Mouse (Mus musculus) natural killer cell, adult 2 months (primary cell): Measurements from ENCODE around the gene Tmem184b.

Source experiments
- DNase-seq, 2 experiments: peaks; one replicate each; pipeline ENCODE4 v3.0.0; 2022; ENCODE audit warnings: low spot score in 2 of 2

Gene Tmem184b

GRCm38 (mm10) chr15:79366402-79366801, 37.0 kb downstream of the Tmem184b start:
- no peak for DNase-seq

DNA sequence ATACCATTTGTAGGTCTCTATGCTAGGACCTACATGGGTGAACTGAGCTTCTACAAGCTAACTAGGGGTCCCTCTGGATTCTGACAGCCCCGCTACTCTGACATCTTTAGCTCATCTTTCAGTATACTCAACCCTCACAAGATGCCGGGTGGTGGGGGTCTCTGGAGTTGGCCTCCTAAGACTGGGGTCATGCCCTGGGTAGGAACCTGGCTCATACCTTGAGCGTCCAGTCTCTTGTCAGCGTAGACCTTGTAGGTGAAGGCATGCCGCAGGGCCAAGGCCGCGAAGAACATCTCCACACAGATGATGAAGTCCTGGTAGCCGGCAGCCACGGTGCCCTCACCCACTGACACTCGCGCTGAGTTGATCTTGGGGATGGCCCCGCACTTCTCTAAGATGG, 38.3 kb downstream of the Tmem184b start:
- no peak for DNase-seq

- no peak for DNase-seq
Observed at GRCm38 (mm10) chr15:79364120-79364519, 39.2 kb downstream of the Tmem184b start.

- no peak for DNase-seq
Observed at GRCm38 (mm10) chr15:79361023-79361422, 42.3 kb downstream of the Tmem184b start.

DNA sequence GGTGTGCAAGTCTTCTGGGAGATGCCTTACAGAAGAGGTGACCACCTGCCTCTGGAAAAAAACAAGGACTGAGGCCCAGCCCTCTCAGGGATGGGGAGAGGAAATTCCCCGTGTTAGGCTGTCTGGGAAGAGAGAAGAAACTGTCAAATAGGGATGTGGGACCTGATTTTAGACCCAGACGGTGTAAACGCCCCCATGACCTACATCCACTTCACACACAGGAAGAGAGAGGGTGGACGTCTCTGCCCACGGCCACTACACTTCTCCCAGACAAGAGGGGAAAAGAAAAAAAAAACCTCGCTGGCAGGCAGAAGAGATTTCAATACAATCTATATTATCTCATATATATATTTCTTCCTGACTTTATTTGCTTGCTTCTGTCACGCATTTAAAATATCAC, 43.0 kb downstream of the Tmem184b start:
- no peak for DNase-seq

DNA sequence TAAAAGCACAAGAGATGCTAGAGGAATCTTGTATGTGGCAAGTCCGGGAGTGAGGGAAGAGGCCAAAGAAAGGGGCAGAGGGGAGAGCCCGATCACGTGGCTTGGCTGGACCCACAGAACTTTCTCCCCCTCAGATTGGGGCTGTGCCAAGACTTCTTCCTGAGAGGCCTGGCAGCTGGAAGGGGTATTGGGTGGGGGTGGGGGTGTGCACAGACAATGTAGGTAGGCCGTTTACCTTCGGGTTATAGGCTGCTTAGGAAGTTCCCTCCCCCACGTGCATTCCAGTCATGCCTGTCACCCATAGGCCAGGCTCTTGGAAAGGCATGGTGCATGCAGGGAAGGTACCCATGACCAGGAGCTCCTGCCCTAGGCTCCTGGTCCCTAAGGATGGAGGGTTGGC, 43.4 kb downstream of the Tmem184b start:
- DNase-seq, result no peak

GRCm38 (mm10) chr15:79357974-79358690, 45.2 kb downstream of the Tmem184b start:
- no peak for DNase-seq

GRCm38 (mm10) chr15:79357036-79357911, 46.1 kb downstream of the Tmem184b start:
- peak; percentile 82 to 90 for DNase-seq

DNA sequence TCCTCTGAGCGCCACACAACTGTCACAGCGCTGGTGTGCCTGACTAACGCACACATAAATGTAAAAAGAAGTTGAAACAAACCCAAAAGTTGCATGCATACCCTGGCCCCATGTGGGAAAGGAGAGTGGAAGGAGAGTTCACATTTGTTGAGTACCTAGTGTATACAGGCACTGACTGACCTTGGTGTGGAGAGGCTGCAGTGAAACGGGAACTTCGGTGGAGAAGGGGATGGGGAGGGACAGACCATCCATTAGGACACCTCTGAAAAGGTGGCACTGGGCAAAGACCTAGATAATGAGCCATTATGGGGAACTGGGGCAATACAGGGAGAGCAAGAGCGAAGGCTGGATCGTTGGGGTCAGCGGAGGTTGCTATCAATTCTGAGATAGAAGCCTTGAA, 46.9 kb downstream of the Tmem184b start:
- DNase-seq, result no peak

GRCm38 (mm10) chr15:79354619-79355018, 48.8 kb downstream of the Tmem184b start:
- peak; percentile 48 to 50 for DNase-seq

DNA sequence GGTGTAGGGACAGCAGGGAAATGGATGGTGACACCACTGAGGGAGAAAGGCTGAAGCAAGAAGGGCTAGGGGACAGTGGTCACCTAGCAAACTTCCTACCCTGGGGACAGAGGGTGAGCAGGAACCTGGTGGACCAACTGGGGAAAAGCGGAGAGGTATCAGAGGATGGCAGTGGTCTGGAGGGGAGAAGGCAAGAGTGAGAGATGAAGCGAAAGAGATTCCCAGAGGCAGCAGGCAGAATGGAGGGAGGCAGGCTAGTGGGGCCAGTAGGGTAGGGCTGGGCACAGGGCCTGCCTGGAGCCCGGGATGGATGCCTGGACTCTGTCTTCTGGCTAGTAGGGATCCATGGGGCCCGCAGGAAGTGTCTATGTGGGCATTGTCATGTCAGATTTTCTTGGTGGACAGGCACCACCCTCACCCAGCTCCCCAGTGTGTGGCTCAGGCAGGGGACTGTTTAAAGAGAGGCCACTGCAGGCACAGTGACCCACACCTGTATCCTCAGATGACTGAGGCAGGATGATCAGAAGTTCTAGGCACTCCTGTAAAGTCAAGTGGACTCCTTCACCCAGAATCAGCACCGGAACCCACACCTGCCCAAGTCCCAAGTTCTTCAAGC, 49.6 kb downstream of the Tmem184b start:
- DNase-seq, result no peak

GRCm38 (mm10) chr15:79352479-79352878, 50.9 kb downstream of the Tmem184b start:
- DNase-seq, result no peak

GRCm38 (mm10) chr15:79351331-79351767, 52.0 kb downstream of the Tmem184b start:
- DNase-seq, result no peak

GRCm38 (mm10) chr15:79350866-79351265, 52.5 kb downstream of the Tmem184b start:
- peak in 1 of 2 experiments; percentile 56 for DNase-seq

DNA sequence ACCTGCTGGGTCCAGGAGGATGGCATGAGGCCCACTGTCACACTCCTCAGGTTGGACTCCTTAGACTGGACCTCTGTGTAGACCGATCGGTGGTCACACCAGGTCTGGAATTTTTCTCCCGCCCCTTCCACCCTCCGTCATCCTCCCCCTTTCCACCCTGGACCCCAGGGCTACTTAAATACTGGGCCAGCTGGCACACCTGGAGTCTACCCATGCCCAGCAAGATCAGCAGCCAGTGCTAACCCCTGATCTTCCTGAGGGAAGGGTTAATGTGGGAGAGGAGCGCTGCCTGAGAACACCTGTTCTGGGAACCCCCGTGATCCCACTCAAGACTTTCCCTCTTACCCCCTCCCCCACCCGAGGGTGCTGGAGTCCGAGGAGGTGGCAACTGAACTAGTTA, 54.7 kb downstream of the Tmem184b start:
- no peak for DNase-seq

DNA sequence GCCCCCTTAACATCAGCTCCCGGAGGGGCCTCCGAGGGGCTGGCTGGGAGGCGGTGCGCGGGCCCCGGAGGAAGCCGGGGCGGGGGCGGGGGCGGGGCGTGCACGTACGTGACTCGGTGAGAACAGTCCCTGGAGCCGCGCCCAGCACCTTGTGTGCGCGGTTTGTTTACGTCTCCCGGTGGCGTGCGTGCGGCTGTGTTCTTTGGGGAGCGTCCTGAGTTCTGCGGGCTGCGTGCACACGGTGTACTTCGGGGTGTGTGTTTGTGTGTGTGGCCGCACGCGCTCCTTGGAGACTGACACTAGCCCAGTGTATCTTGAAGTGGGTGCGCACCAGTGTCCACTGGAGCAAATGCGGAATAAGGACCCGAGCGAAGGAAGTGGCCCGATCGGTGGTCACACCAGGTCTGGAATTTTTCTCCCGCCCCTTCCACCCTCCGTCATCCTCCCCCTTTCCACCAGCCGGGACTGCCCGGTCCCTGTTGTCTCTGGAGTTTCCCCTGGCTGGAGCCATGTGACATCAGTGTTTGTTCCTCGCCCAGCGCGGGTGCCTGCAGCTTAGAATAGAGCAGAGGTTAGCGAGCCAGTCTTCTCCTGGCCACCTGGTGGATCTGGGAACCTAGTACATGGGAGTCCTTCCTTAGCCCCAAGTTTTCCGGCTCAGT, 55.4 kb downstream of the Tmem184b start:
- DNase-seq, result peak; percentile 84 to 85

DNA sequence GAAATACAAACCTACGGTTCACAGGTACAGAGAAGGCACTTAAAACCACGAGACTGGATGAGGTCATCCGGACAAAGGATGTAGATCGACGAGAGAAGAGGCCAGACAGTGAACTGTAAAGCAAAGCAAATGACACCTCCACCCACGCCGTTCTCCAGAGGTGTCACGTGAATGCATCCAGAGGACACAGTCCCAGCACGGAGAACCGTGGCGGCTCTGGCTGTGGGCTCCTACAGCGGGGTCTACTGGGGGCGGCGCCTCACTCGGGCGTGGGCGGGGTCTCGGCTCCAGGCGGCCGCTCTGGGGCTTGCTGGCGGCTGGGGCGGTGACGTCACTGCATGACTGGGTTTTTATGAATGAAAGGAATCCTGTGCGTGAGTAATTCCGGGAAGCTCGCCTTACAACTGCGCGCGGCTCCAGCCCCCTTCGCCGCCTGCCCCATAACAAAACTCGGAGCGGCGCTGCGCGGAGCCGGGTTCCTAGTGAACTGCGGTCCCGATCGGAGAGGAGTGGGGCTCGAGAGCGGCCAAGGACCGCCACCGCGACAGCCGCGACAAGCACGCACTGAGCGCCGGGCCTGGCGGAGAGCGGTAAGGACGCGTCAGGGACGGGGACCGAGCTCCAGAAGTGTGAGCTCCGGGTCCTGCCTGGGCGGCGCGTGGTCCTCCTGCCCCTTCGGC, 56.1 kb downstream of the Tmem184b start:
- DNase-seq, result peak; percentile 96 to 97

DNA sequence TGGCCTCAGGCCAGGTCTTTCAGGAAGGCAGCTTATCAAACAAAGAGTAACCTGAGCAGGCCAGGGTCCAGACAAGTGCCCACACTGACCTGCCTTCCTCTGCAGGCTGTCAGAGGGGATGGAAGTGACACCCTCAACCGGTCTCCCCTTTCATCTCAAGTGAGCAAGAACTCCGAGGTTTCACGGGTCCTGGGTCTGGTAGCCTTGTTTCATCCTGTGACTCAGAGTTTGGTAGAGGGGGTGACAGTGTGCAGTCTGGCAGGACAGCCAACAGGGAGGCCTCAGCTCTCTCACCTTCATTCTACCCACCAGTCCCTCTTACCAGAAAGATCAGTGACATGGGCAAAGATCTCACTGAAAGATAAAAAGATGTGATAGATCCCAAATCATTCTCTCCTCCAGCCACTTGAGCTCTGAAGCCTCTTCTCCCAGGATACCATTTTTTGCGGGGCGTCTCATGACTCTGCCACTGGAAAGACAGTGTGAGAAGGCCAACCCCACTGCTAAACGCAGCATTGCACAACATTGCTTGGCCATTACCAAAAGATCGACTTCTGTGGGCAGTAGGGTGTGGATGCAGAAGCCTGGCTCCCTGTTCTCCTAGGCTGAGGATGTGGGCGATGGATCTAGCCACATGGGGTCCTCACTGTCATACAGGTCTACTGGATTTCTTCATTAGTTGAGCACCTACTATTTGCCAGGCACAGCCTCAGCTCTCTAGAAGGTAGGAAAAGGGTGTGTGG, 57.1 kb downstream of the Tmem184b start, which contains the start of gene Maff:
Gene Maff (plus strand): TSS at position 571 of the 743 bp plus-strand sequence.
- DNase-seq, result peak; percentile 72 to 84

DNA sequence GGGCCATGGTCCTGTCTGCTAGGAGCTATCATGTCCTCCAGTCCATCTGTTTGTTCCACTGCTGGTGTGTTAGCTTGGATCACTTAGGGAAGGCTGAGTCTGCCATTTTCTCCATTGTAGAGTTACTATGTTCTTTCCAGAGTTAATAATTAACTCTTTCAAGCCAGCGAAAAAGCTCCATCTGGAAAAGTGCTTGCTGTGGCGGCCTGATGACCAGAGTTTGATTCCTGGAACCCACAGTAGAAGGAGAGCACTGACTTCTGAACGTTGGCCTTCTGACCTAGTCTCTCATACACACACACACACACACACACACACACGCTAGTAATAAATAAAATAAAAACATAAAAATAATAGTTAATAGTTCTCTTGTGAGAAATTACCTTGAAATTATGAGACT, 58.7 kb downstream of the Tmem184b start:
- DNase-seq, result no peak

DNA sequence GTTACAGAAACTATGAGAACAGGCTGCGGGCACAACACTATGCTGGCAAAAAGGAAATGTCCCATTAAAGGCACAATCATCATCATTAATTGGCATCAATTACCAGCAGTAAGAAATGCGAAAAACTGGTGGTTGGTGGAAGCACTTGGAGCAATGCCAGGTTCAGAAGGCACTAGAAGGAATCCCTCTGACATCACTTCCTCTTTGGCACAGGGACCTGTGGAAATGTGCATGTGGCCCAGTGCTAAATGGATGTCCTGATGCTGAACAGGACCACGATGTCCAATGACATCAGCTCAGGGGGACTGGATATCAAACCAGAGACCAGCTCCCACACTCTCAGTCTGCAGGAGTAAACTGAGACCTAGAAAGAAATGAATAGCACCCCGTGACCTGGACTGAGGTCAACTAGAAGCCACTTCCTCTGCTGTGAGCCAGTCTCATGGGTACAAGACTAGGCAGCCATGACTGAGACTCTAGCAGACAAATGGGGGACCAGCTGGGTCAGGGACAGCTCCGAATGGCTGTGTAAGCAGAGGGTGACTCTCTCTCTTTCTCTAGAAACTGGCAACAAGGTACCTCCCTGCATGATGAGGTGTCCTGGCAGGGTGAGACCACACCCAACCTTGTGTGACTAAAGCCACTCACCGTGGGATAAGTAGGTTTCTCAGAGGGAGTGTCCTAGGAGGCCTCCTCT, 60.6 kb downstream of the Tmem184b start:
- peak in 1 of 2 experiments; percentile 51 for DNase-seq
